Mouse (Mus musculus) gastrocnemius, postnatal 36 days (tissue): ENCODE results near the gene Myh2. TPM values are rescaled to one million over a fixed set of nuclear protein-coding genes. Genes with fewer than 3 reads are reported as not detected.
A peak's percentile ranks its signal among the peaks of the same experiment; 100 is the strongest.

ENCODE experiments used
- DNase-seq, 2 experiments: peaks; one replicate each; pipeline ENCODE4 v3.0.0; 2022
- intact Hi-C: fragments of 180-260 bp; cut with DNase I; formaldehyde crosslinking; loops from one replicate; pipeline ENCODE4 v1.15.1; 2025
- long read RNA-seq, 2 experiments: library from polyadenylated mRNA; stranded (forward); transcript quantifications; one replicate each; pipeline ENCODE4 v2.0.0; 2021
- total RNA-seq, 2 experiments: library from RNA; stranded (reverse); gene quantifications; 2 replicates each; pipeline ENCODE4 v1.2.3; 2021

Myh2 gene
- total RNA-seq = 1,000 to 10,000 TPM; 1,281 to 1,857 TPM
- long read RNA-seq, experiment 1, full-length matches to known transcripts = 42 of 341 reads
- long read RNA-seq, experiment 1, partial matches to known transcripts = 228 of 341 reads
- long read RNA-seq, experiment 1, other reads (novel, unspliced or antisense) = 71 of 341 reads
- long read RNA-seq, experiment 2, full-length matches to known transcripts = 70 of 554 reads
- long read RNA-seq, experiment 2, partial matches to known transcripts = 371 of 554 reads
- long read RNA-seq, experiment 2, other reads (novel, unspliced or antisense) = 113 of 554 reads

DNA sequence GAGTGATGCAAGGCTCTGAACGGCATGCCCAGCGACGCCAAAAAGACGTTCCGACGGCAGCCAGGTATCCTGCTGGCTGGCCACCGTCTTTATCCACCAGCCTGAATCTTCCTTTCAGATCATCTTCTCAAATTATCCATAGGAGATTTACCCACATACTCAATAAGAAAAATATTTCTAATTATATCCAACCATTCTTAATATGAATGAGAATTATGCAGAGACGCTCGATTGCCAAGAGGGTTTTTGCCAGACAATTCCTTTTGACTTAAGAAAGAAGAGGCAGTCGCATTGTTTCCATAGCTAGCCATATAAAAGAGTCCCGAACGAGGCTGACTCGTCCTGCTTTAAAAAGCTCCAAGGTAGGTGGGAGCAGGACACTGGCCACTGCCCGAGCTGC lies at the start of gene Myh2:
Gene Myh2 (plus strand): TSS at position 301 of the 400 bp plus-strand sequence.
- no peak for DNase-seq
- intact Hi-C loops = no loop called here

DNA sequence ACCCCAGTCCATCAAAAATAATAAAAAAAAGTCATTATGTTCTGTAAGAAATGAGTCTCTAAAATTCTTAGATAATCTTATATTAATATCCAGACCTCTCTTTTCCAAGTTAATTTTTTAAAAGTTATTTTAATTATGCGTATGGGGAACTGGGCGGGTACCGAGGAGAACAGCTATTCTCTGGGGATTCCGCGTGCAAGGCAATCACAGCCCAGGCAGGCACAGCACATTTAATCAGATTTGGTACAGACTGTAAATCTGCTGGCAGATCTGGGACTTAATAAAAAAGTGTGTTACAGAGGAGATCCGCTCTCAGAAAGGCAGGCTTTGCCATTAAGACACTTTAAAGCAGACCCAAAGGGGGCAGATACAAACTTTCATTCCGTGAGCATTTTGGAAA lies 45.9 kb upstream of the Myh2 start:
- intact Hi-C loops = no loop called here

GRCm38 (mm10) chr11:67125361-67125760 lies 45.5 kb upstream of the Myh2 start:
- DNase-seq = peak; percentile 44 to 62
- intact Hi-C loops = no loop called here

More for the DNA sequence above, 45.9 kb upstream of the Myh2 start:
- no peak for DNase-seq

DNA sequence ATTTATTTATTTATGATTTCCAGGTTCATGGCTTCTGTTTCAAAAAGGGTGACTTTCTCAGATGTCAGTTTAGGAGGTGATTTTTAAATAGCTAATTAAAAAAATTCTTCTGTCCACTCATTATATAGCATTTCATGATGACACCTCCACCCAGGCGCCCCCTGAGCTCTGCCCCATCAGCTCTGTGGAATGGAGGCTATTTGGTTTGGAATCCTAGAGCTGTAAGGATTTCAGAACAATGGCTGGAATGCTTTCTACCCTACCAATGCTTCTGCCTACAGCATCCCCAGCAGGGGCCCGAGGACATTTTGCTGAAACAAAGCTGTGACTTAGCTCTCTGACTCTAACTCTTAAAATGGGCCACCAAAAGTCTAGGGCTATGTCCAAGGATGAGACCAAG lies 37.3 kb upstream of the Myh2 start:
- intact Hi-C loops = no loop called here
- no peak for DNase-seq

DNA sequence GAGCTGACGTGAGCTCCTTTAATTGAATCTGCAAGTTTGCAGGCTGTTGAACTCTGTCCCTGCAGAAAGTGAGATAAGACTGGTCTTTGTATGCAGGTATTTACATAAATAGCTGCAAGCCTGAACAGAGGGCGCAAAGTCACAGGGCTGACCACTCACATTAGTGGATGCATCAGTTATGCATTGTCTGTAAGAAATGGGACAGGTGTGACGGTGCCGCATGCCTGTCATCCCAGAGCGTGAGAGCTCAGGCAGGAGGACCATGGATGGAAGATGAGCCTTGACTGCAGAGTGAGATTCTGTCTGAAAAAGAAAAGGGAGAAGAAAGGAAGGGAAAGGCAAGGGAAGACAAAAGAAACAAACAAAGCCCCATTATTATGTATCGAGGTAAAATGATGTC lies 36.2 kb upstream of the Myh2 start:
- no peak for DNase-seq
- intact Hi-C loops = no loop called here

DNA sequence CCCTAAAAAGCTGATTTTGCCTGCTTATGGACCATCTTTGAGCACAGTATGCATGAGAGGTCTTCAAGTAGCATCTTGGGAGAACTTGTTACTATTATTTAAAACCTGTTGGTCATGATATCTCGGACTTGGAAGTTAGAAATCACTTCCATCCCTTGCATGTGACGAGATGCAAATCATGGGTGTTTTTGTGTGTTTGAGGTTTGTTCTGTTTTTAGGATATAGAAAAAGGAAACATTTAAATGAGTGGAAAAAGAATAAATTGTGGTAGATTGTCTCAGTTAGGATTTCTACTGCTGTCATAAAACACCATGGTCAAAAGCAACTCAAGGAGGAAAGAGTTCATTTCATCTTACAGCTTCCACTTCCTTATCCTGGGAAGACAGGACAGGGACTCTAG lies 35.3 kb upstream of the Myh2 start:
- intact Hi-C loops = no loop called here
- DNase-seq = no peak

- intact Hi-C loops = no loop called here
- DNase-seq = no peak
Measured at GRCm38 (mm10) chr11:67139556-67139955, 31.3 kb upstream of the Myh2 start.

- DNase-seq = no peak
- intact Hi-C loops = loop anchor here (2.0 kb wide), 1 partner anchor 93 kb away; no protein-coding TSS in a partner anchor
Measured at GRCm38 (mm10) chr11:67140175-67140574, 30.7 kb upstream of the Myh2 start.

DNA sequence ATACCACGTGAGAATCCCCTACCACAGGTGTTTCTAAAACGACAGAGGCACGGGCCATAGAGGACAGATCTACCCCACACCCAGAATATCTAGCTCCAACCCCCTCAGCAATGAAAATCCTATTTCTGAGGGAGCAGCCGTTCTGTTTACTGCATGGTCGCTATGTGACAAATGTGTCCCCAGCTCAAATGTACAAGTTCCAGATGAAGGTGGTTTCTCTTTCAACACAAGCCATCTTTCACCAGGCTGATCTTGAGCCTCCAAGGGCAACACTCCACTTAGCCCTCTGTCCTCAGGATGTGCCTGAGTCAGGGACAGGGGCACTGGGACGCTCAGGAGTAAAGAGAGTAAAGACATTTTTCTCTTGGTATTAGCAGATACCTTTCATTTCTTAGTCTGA lies 29.8 kb upstream of the Myh2 start:
- intact Hi-C loops = loop anchor here (2.0 kb wide), 1 partner anchor 92 kb away; no protein-coding TSS in a partner anchor
- DNase-seq = no peak

DNA sequence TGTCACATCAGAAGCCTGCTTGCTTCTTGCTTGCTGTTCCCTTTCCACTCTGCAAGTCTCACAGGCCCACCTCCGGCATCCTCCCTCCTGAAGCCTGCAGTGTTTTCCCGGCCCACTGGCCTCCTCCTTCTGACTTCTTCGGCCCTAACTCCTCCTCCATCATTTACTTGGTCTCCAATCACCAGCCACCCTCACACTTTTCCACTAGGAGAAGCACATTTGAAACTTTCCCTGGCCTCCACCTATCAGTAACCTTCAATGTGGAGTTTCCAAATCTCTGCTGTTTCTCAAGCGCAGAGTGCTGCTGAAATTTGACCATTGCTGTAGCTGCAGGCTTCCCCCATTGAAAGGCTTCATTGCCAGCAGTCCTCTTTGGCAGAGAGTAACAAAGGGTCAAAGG lies 28.8 kb upstream of the Myh2 start:
- intact Hi-C loops = no loop called here
- DNase-seq = no peak

GRCm38 (mm10) chr11:67143065-67143464 lies 27.8 kb upstream of the Myh2 start:
- no peak for DNase-seq
- intact Hi-C loops = no loop called here

DNA sequence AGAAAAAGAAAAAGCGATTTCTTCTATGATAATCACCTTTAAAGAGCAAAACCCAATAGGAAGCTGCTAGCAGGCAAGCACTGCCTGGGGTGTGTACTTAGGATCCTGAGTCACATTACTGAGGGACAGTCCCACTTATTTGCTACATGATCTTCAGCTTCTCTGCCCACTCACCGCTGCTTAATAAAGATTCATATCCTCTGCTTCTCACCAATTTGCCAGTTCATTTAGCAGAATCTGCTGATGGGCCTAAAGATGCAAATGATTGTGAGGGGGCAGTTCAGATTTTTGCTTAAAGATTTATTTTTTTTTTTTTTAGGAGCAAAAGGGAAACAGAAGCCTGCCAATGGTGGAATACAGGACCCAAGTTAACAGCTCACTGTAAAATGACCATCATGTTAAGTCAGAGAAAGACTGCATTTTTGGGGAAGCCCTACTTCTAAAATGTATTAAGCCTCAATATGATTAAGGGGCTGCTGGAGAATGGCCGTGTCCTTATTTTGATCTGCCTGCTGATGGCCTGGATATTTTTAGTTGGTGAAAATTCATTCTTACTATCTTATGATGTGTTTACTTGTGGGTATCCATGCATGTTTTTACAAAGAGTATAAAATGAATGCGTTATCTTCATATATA lies 26.8 kb upstream of the Myh2 start:
- intact Hi-C loops = no loop called here
- DNase-seq = no peak

GRCm38 (mm10) chr11:67144559-67145265 lies 26.1 kb upstream of the Myh2 start:
- intact Hi-C loops = no loop called here

DNA sequence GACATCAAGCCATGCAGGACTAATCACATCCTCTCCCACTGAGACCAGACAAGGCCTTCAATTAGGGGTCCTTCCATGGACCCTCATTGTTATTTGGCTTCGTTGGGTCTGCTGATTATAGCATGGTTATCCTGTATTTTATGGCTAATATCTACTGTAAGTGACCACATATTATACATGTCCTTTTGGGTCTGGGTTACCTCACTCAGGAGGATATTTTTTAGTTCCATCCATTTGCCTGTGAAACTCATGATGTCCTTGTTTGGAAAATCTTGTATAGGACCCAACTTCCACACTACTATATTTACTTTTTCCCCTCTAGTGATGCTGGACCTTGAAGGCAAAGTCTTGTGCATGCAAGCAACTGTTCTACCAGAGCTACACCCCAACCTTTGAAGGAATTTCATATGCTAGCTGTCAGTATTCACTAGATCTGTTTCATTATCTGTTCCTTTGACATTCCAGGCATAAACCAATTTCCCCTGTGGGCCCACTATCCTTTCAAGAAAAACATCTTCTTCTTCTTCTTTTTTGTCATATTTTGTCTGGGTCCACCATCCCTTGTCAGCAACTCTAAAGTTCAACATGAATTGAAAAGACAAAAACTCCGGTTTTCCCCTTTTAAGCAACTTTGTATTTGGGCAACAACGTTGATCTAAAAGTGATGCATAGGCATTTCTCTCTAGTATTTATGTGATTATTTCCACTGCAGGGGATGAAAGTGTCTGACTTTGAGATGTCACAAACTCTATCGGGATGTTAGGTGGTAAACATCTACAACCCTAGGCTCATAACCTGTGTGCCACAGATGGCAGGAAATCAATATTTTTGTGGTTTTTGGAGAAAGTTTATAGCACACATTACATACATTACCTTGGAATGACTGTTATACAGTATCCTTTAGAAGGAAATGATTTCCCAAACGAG lies 25.1 kb upstream of the Myh2 start:
- no peak for DNase-seq
- intact Hi-C loops = no loop called here

More at GRCm38 (mm10) chr11:67144559-67145265, 26.1 kb upstream of the Myh2 start:
- peak in 1 of 2 experiments; percentile 28 for DNase-seq

DNA sequence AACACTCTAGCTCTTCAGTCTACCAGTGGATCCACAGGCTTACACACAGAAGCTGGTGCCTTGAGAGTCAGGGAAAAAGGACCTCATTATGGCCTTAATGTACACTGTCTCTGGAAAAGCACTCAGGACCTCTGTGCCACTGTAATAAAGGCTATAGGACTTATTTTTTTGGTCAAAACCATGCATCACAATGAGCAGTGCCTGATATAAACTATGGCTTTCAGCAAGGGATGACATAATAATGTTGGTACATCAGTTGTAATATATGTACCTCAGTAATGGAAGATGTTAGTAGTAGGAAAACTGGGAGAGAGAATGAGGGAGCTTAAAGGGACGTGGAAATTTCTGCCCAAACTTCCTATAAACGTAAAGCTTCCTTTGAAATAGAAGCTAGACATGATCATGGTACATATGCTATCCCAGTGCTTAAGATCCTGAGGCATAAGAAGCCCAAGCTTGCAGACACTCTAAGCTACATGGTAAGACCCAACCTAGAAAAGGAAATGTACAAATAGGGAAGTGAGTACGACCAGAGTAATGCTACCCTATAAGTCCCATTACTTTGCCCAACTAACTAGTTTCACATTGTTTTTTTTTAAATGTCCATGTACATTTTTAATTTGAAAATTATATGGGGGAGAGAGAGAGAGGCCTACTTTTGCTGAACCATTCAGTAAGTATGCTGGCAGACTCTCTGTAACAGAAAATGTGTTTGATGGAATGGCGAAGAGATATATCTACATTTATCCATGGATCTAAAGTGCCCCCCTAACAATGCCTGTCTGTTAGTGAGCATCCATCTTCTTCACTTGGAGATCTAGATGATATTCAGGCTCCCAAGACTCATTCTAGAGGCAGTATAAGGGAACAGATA lies 24.2 kb upstream of the Myh2 start:
- no peak for DNase-seq
- intact Hi-C loops = no loop called here

DNA sequence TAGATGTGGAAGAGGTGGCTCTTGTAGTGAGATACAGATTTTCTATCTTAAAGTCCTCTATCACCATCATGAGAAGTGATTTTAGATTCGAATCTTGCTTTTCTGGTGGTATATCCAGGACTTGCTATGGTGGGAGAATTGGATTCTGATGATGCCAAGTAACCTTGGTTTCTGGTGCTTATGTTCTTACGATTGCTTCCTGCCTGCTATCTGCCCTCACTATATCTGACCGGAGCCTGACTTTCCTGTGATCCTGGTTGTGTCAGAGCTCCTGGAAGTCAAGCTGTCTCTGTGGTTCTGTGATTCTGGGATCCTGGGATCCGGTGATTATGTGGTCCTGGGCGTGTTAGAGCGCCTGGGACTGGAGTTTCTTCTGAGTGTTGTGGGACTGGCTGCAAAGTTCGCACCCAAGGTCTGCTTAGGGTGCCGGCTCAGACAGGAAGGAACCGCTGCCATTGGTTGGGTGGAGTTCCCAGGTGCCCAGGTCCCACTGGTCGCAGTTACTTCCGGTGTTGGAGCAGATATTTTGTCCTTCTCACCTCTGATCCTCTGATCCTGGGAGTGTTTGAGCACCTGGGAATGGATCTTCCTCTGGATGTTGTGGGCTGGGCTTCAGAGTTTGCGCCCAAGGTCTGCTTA lies 23.4 kb upstream of the Myh2 start:
- DNase-seq = no peak
- intact Hi-C loops = no loop called here

GRCm38 (mm10) chr11:67148286-67149012 lies 22.4 kb upstream of the Myh2 start:
- intact Hi-C loops = loop anchor here (2.0 kb wide), 1 partner anchor 82 kb away; no protein-coding TSS in a partner anchor
- no peak for DNase-seq

DNA sequence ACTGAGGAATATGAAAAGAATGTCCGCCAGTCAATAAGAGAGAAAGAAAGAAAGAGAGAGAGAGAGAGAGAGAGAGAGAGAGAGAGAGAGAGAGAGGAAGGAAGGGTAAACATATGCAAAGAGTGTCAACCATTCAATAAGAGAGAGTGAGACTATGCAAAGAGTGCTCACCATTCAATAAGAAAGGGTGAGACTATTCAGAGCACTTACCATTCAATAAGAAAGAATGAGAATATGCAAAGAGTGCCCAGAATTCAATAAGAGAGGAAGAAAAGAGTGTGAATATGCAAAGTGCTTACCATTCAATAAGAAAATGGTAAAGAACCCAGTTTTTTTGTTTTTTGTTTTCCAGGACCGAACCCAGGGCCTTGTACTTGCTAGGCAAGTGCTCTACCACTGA lies 20.6 kb upstream of the Myh2 start:
- intact Hi-C loops = no loop called here
- no peak for DNase-seq
